Mouse (Mus musculus) forebrain, embryonic 13.5 days (tissue): ENCODE results near the gene Foxo1. TPM values are rescaled to one million over a fixed set of nuclear protein-coding genes. Genes with fewer than 3 reads are reported as not detected.

Source experiments
- ATAC-seq: fragments of 200-750 bp; cut with Nextera tagmentation; 2 replicates; pipeline ENCODE4 v1.8.0; 2017
- H3K27ac ChIP-seq: fragments of 300-500 bp; sonication (generic); 2 replicates; pipeline ENCODE4 v1.5.1; 2015; ENCODE audit warnings: inconsistent platforms, mild to moderate bottlenecking, moderate library complexity
- H3K27me3 ChIP-seq: fragments of 300-500 bp; sonication (generic); 2 replicates; pipeline ENCODE4 v1.6.1; 2015; ENCODE audit warnings: mild to moderate bottlenecking, inconsistent platforms
- H3K36me3 ChIP-seq: fragments of 300-500 bp; sonication (generic); 2 replicates; pipeline ENCODE4 v1.6.1; 2015; ENCODE audit warnings: mild to moderate bottlenecking, inconsistent platforms; ENCODE audit not compliant: poor library complexity, severe bottlenecking
- H3K4me1 ChIP-seq: fragments of 300-500 bp; sonication (generic); 2 replicates; pipeline ENCODE4 v1.6.1; 2015; ENCODE audit warnings: inconsistent platforms
- H3K4me2 ChIP-seq: fragments of 300-500 bp; sonication (generic); 2 replicates; pipeline ENCODE4 v1.6.1; 2015; ENCODE audit warnings: inconsistent platforms, mild to moderate bottlenecking, moderate library complexity
- H3K4me3 ChIP-seq: fragments of 300-500 bp; sonication (generic); 2 replicates; pipeline ENCODE4 v1.5.1; 2015; ENCODE audit warnings: mild to moderate bottlenecking, inconsistent platforms
- H3K9ac ChIP-seq: fragments of 300-500 bp; sonication (generic); 2 replicates; pipeline ENCODE4 v1.6.1; 2015; ENCODE audit warnings: mild to moderate bottlenecking, inconsistent platforms
- H3K9me3 ChIP-seq: fragments of 300-500 bp; sonication (generic); replicated peaks from 2 replicates; pipeline ENCODE4 v1.6.1; 2016; ENCODE audit warnings: inconsistent platforms
- WGBS: fragments of 180-500 bp; shearing (Covaris S2); methylation state at CpG from one replicate; pipeline ENCODE4 v1.1.7; 2015; 5-methylcytosine and 5-hydroxymethylcytosine counted together
- polyA plus RNA-seq: library from polyadenylated mRNA; unstranded; fragments of >200 nt; fragmentation: Nextera tagmentation; extraction: Ambion mirVana; gene quantifications from 2 replicates; pipeline ENCODE4 v1.2.1, GENCODE M21; 2015

The Foxo1 gene
- polyA plus RNA-seq, 1 experiment from 2014 or later, result 1.9 TPM

GRCm38 (mm10) chr3:52347980-52348622 is 80.0 kb downstream of the Foxo1 start:
- Histone ChIP-seq H3K9ac (no peak overlapping the region), H3K9me3 (no peaks in the 10 kb centered on the region), H3K4me1 (no peaks in the 10 kb centered on the region), H3K27me3 (no peaks in the 10 kb centered on the region), H3K4me3 (no peak overlapping the region), H3K36me3 (no peaks in the 10 kb centered on the region), H3K27ac (no peak overlapping the region), H3K4me2 (no peak overlapping the region)
- WGBS, result 64% methylated on average over 10 of the region's 10 CpGs
- no peak for ATAC-seq

- H3K27me3 ChIP-seq, result no peaks in the 10 kb centered on the region
- ATAC-seq, result no peak
- 87% methylated on average over 8 of the region's 8 CpGs for WGBS
- no peaks in the 10 kb centered on the region for H3K9me3 ChIP-seq
- no peak overlapping the region for H3K4me3 ChIP-seq
- no peaks in the 10 kb centered on the region for H3K36me3 ChIP-seq
- no peak overlapping the region for H3K27ac ChIP-seq
- no peak overlapping the region for H3K9ac ChIP-seq
- H3K4me1 ChIP-seq, result no peaks in the 10 kb centered on the region
- H3K4me2 ChIP-seq, result no peak overlapping the region
Measured at GRCm38 (mm10) chr3:52350636-52351035, 82.5 kb downstream of the Foxo1 start.

- H3K9ac ChIP-seq, result no peak overlapping the region
- 73% methylated on average over 9 of the region's 9 CpGs for WGBS
- no peak overlapping the region for H3K4me2 ChIP-seq
- H3K4me3 ChIP-seq, result no peak overlapping the region
- no peaks in the 10 kb centered on the region for H3K4me1 ChIP-seq
- H3K9me3 ChIP-seq, result no peaks in the 10 kb centered on the region
- ATAC-seq, result no peak
- H3K27ac ChIP-seq, result no peak overlapping the region
- H3K36me3 ChIP-seq, result no peaks in the 10 kb centered on the region
- H3K27me3 ChIP-seq, result no peaks in the 10 kb centered on the region
Measured at GRCm38 (mm10) chr3:52351901-52352300, 83.8 kb downstream of the Foxo1 start.

- Histone ChIP-seq H3K4me1 (no peaks in the 10 kb centered on the region), H3K36me3 (no peaks in the 10 kb centered on the region), H3K9ac (no peak overlapping the region), H3K9me3 (no peaks in the 10 kb centered on the region), H3K27ac (no peak overlapping the region), H3K27me3 (no peaks in the 10 kb centered on the region), H3K4me3 (no peak overlapping the region), H3K4me2 (no peak overlapping the region)
- ATAC-seq, result no peak
- 88% methylated on average over 7 of the region's 7 CpGs for WGBS
Measured at GRCm38 (mm10) chr3:52354203-52354602, 86.1 kb downstream of the Foxo1 start.

- Histone ChIP-seq H3K9ac (no peak overlapping the region), H3K4me3 (no peak overlapping the region), H3K36me3 (no peaks in the 10 kb centered on the region), H3K27me3 (no peaks in the 10 kb centered on the region), H3K4me1 (no peaks in the 10 kb centered on the region), H3K4me2 (no peak overlapping the region), H3K9me3 (no peaks in the 10 kb centered on the region), H3K27ac (no peak overlapping the region)
- no peak for ATAC-seq
- 85% methylated on average over 15 of the region's 15 CpGs for WGBS
Measured at GRCm38 (mm10) chr3:52357265-52357953, 89.3 kb downstream of the Foxo1 start.

GRCm38 (mm10) chr3:52364576-52364975 is 96.4 kb downstream of the Foxo1 start:
- H3K27ac ChIP-seq, result no peak overlapping the region
- no peaks in the 10 kb centered on the region for H3K27me3 ChIP-seq
- no peaks in the 10 kb centered on the region for H3K36me3 ChIP-seq
- no peaks in the 10 kb centered on the region for H3K9me3 ChIP-seq
- no peak overlapping the region for H3K4me2 ChIP-seq
- H3K9ac ChIP-seq, result no peak overlapping the region
- WGBS, result 86% methylated on average over 6 of the region's 6 CpGs
- H3K4me1 ChIP-seq, result no peaks in the 10 kb centered on the region
- ATAC-seq, result no peak
- H3K4me3 ChIP-seq, result no peak overlapping the region

GRCm38 (mm10) chr3:52369204-52369603 is 101.1 kb downstream of the Foxo1 start:
- Histone ChIP-seq H3K27ac (no peak overlapping the region), H3K9ac (no peak overlapping the region), H3K9me3 (no peaks in the 10 kb centered on the region), H3K27me3 (no peaks in the 10 kb centered on the region), H3K36me3 (no peaks in the 10 kb centered on the region), H3K4me3 (no peak overlapping the region), H3K4me2 (no peak overlapping the region), H3K4me1 (no peaks in the 10 kb centered on the region)
- no peak for ATAC-seq
- WGBS, result 88% methylated on average over 9 of the region's 9 CpGs

- H3K9ac ChIP-seq, result no peak overlapping the region
- H3K27me3 ChIP-seq, result no peaks in the 10 kb centered on the region
- no peak overlapping the region for H3K4me2 ChIP-seq
- ATAC-seq, result no peak
- H3K9me3 ChIP-seq, result no peaks in the 10 kb centered on the region
- no peak overlapping the region for H3K4me3 ChIP-seq
- no peaks in the 10 kb centered on the region for H3K36me3 ChIP-seq
- 85% methylated on average over 7 of the region's 7 CpGs for WGBS
- H3K4me1 ChIP-seq, result no peaks in the 10 kb centered on the region
- H3K27ac ChIP-seq, result no peak overlapping the region
Measured at GRCm38 (mm10) chr3:52369881-52370428, 101.8 kb downstream of the Foxo1 start.

GRCm38 (mm10) chr3:52376974-52377373 is 108.8 kb downstream of the Foxo1 start:
- H3K4me3 ChIP-seq, result no peak overlapping the region
- no peaks in the 10 kb centered on the region for H3K27me3 ChIP-seq
- no peak overlapping the region for H3K27ac ChIP-seq
- no peaks in the 10 kb centered on the region for H3K4me1 ChIP-seq
- WGBS, result 81% methylated on average over 5 of the region's 5 CpGs
- no peak overlapping the region for H3K9ac ChIP-seq
- ATAC-seq, result no peak
- no peaks in the 10 kb centered on the region for H3K9me3 ChIP-seq
- H3K36me3 ChIP-seq, result no peaks in the 10 kb centered on the region
- H3K4me2 ChIP-seq, result no peak overlapping the region

GRCm38 (mm10) chr3:52383351-52383750 is 115.2 kb downstream of the Foxo1 start:
- no peak overlapping the region for H3K4me2 ChIP-seq
- H3K27me3 ChIP-seq, result no peaks in the 10 kb centered on the region
- no peak overlapping the region for H3K4me3 ChIP-seq
- H3K36me3 ChIP-seq, result no peaks in the 10 kb centered on the region
- WGBS, result 87% methylated on average over 7 of the region's 7 CpGs
- no peak overlapping the region for H3K27ac ChIP-seq
- ATAC-seq, result no peak
- no peaks in the 10 kb centered on the region for H3K4me1 ChIP-seq
- H3K9ac ChIP-seq, result no peak overlapping the region
- no peaks in the 10 kb centered on the region for H3K9me3 ChIP-seq

GRCm38 (mm10) chr3:52386343-52386742 is 118.2 kb downstream of the Foxo1 start:
- Histone ChIP-seq H3K36me3 (no peaks in the 10 kb centered on the region), H3K4me3 (no peak overlapping the region), H3K9me3 (no peaks in the 10 kb centered on the region), H3K27ac (no peak overlapping the region), H3K4me2 (no peak overlapping the region), H3K4me1 (no peaks in the 10 kb centered on the region), H3K9ac (no peak overlapping the region), H3K27me3 (no peaks in the 10 kb centered on the region)
- ATAC-seq, result no peak
- WGBS, result 40% methylated on average over 8 of the region's 8 CpGs

GRCm38 (mm10) chr3:52390321-52390720 is 122.2 kb downstream of the Foxo1 start:
- WGBS, result 94% methylated on average over 7 of the region's 7 CpGs
- Histone ChIP-seq H3K9ac (no peak overlapping the region), H3K4me1 (no peaks in the 10 kb centered on the region), H3K27me3 (no peaks in the 10 kb centered on the region), H3K4me3 (no peak overlapping the region), H3K27ac (no peak overlapping the region), H3K4me2 (no peak overlapping the region), H3K9me3 (no peaks in the 10 kb centered on the region), H3K36me3 (no peaks in the 10 kb centered on the region)
- ATAC-seq, result no peak
